Mouse (Mus musculus) embryonic facial prominence, embryonic 12.5 days (tissue): ENCODE measurements around the gene Ptgir. TPM values are rescaled to one million over a fixed set of nuclear protein-coding genes. Genes with fewer than 3 reads are reported as not detected.

Experiments
- ATAC-seq: fragments of 200-750 bp; cut with Nextera tagmentation; 2 replicates; pipeline ENCODE4 v1.8.0; 2017; ENCODE audit not compliant: insufficient number of reproducible peaks, insufficient read depth, low FRiP score, low TSS enrichment
- H3K27ac ChIP-seq: fragments of 300-500 bp; sonication (generic); 2 replicates; pipeline ENCODE4 v1.5.1; 2016; ENCODE audit warnings: mild to moderate bottlenecking
- H3K27me3 ChIP-seq: fragments of 300-500 bp; sonication (generic); 2 replicates; pipeline ENCODE4 v1.6.1; 2016; ENCODE audit warnings: mild to moderate bottlenecking, moderate library complexity
- H3K36me3 ChIP-seq: fragments of 300-500 bp; sonication (generic); 2 replicates; pipeline ENCODE4 v1.6.1; 2016; ENCODE audit warnings: mild to moderate bottlenecking
- H3K4me1 ChIP-seq: fragments of 300-500 bp; sonication (generic); 2 replicates; pipeline ENCODE4 v1.6.1; 2016
- H3K4me2 ChIP-seq: fragments of 300-500 bp; sonication (generic); replicated peaks from 2 replicates; pipeline ENCODE4 v1.6.1; 2016; ENCODE audit warnings: mild to moderate bottlenecking, moderate library complexity
- H3K4me3 ChIP-seq: fragments of 300-500 bp; sonication (generic); 2 replicates; pipeline ENCODE4 v1.5.1; 2016; ENCODE audit warnings: mild to moderate bottlenecking
- H3K9ac ChIP-seq: fragments of 300-500 bp; sonication (generic); 2 replicates; pipeline ENCODE4 v1.6.1; 2016; ENCODE audit warnings: mild to moderate bottlenecking, moderate library complexity
- H3K9me3 ChIP-seq: fragments of 300-500 bp; sonication (generic); 2 replicates; pipeline ENCODE4 v1.6.1; 2016; ENCODE audit warnings: mild to moderate bottlenecking, moderate library complexity
- WGBS: fragments of 180-500 bp; shearing (Covaris S2); methylation state at CpG from one replicate; pipeline ENCODE4 v1.1.7; 2016; 5-methylcytosine and 5-hydroxymethylcytosine counted together
- polyA plus RNA-seq: library from polyadenylated mRNA; unstranded; fragments of >200 nt; fragmentation: Nextera tagmentation; extraction: Ambion mirVana; gene quantifications from 2 replicates; pipeline ENCODE4 v1.2.1, GENCODE M21; 2016

Gene Ptgir
- polyA plus RNA-seq, 1 experiment from 2014 or later, result 1.7 TPM

GRCm38 (mm10) chr7:16917447-16917846, 11.2 kb downstream of the Ptgir start:
- no peak for ATAC-seq
- Histone ChIP-seq H3K9me3 (no peaks in the 10 kb centered on the region), H3K27ac (no peak overlapping the region), H3K36me3 (peaks cover 55% of the 10 kb centered on the region), H3K27me3 (no peaks in the 10 kb centered on the region), H3K4me2 (no peak overlapping the region), H3K4me3 (no peak overlapping the region), H3K4me1 (peaks cover 41% of the 10 kb centered on the region), H3K9ac (no peak overlapping the region)
- WGBS, result 85% methylated on average over 11 of the region's 11 CpGs

DNA sequence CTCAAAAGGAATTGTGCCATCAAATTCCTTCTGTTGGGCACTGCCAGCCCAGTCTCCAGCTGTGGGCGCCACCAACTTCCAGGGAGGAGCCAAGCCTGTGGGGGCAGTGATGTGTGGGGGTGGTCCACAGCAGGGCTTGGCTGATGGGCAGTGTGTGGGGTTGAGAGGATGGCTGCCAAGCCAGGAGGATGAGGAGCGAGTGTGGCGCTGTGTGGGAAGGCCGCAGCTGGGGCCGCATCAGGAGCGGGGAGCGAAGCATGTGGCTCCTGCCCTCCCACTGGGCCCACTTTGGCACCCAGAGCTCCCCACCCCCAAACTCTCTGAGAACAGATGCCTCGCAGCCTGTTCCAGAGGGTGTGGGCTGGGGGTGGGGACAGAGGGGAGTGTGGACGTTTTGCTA, 11.7 kb downstream of the Ptgir start:
- Histone ChIP-seq H3K27ac (no peak overlapping the region), H3K4me3 (no peak overlapping the region), H3K9ac (no peak overlapping the region), H3K4me2 (no peak overlapping the region), H3K36me3 (peaks cover 55% of the 10 kb centered on the region), H3K9me3 (no peaks in the 10 kb centered on the region), H3K27me3 (no peaks in the 10 kb centered on the region), H3K4me1 (peaks cover 46% of the 10 kb centered on the region)
- WGBS, result 90% methylated on average over 9 of the region's 9 CpGs
- ATAC-seq, result no peak

- H3K4me3 ChIP-seq, result no peak overlapping the region
- WGBS, result 75% methylated on average over 3 of the region's 3 CpGs
- peaks cover 47% of the 10 kb centered on the region for H3K4me1 ChIP-seq
- no peak overlapping the region for H3K4me2 ChIP-seq
- no peak overlapping the region for H3K27ac ChIP-seq
- no peak for ATAC-seq
- peaks cover 55% of the 10 kb centered on the region for H3K36me3 ChIP-seq
- no peaks in the 10 kb centered on the region for H3K9me3 ChIP-seq
- H3K27me3 ChIP-seq, result no peaks in the 10 kb centered on the region
- H3K9ac ChIP-seq, result 0 out of 2 replicates have a peak overlapping the region, but pooled peaks have one; percentile 10
Observed at GRCm38 (mm10) chr7:16918670-16919069, 12.4 kb downstream of the Ptgir start.

DNA sequence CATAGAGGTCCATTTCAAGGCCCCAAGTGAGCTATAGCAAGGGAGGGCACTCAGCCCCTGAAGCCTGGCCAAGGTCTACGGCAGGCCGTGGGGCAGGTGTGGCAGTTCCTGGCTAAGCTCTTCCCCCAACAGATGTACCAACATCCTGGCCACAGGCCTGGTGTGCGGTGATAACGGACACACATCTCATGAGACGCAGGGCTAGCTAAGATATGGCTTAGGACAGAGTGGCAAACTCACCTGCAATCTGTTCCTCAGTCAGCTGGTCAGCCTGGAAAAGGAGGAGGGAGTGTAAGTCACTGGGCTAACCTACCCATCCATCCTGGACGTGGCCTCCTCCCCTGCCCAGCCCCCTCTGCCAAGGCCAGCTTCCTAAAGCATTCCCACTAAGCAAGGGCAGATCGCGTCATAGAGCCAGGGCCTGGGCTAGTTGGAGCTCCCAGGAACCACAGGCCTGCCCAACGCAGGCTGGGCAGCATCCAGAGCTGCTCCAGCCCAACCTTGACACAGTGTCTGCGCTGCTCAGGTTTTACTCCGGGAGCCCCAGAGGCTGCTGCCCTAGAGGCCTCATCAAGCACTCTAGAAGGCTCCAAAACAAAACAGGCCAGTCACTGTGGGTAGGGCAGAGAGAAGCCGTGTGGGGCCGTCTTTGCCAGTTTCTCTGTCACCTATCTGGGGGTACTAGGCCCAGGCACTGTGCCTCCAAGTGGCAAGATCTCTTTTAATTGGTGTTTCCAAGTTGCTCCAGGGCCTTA, 13.3 kb downstream of the Ptgir start:
- H3K9ac ChIP-seq, result peak overlapping the region; percentile 10
- no peaks in the 10 kb centered on the region for H3K9me3 ChIP-seq
- no peak for ATAC-seq
- H3K4me2 ChIP-seq, result peak overlapping the region; percentile 33
- H3K4me1 ChIP-seq, result peaks cover 47% of the 10 kb centered on the region
- 78% methylated on average over 13 of the region's 13 CpGs for WGBS
- H3K27me3 ChIP-seq, result no peaks in the 10 kb centered on the region
- 0 out of 2 replicates have a peak overlapping the region, but pooled peaks have one; percentile 3 for H3K4me3 ChIP-seq
- H3K36me3 ChIP-seq, result peaks cover 49% of the 10 kb centered on the region
- 0 out of 2 replicates have a peak overlapping the region, but pooled peaks have one; percentile 46 for H3K27ac ChIP-seq

GRCm38 (mm10) chr7:16920150-16920579, 13.9 kb downstream of the Ptgir start:
- WGBS, result 70% methylated on average over 7 of the region's 7 CpGs
- no peaks in the 10 kb centered on the region for H3K9me3 ChIP-seq
- H3K9ac ChIP-seq, result peak overlapping the region; percentile 10
- H3K27me3 ChIP-seq, result no peaks in the 10 kb centered on the region
- no peak for ATAC-seq
- 0 out of 2 replicates have a peak overlapping the region, but pooled peaks have one; percentile 46 for H3K27ac ChIP-seq
- peaks cover 47% of the 10 kb centered on the region for H3K4me1 ChIP-seq
- H3K4me2 ChIP-seq, result peak overlapping the region; percentile 33
- H3K4me3 ChIP-seq, result 0 out of 2 replicates have a peak overlapping the region, but pooled peaks have one; percentile 3
- H3K36me3 ChIP-seq, result peaks cover 43% of the 10 kb centered on the region

DNA sequence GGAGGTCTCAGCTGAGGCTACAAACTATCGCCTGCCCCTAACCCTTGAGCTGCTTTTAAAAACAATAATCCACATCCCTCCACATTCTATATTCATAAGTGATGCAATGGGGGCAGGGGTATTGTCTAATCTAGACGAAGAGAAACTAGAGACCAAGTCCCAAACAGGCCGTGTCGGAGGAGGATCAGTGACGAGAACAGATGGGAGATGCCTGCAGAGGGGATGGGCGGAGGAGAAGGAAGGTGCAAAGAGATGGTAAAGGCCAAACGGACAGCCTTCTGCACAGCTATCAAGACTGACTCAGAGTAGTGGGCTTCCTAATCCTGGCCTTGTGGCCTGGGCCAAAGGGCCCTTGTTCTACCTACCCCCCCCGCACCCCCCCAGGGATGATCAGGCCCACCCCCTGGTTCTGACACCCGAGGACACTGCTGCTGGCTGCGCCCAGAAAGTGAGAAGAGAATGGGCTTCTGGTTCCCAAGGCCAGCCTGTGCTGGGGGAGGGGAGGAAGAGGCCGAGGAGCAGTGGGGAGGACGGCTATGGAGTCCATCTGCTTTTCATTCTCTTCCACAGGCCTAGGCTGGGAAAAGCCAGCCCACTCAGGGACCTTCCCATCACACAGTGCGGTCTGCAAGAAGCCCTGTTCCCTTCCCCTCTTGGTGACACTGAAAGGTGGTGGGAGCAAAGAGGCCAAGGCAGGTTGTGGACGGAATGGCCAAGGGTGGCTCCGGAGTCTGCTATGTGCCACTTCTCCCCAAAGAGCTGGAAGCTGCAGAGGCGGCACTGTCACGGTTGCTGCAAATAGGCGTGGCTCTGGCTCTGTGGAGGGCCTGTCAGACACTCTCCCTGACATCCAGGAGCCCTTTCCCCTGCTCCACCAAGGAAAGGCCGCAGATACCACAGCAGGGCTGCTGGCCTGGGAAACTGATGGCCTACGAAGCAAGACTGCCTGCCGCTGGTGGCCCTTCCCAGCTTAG, 14.8 kb downstream of the Ptgir start:
- WGBS, result 30% methylated on average over 21 of the region's 21 CpGs
- Histone ChIP-seq H3K4me2 (peak overlapping the region; percentile 88), H3K9me3 (no peaks in the 10 kb centered on the region), H3K9ac (peak overlapping the region; percentile 97), H3K27ac (peak overlapping the region; percentile 97), H3K27me3 (no peaks in the 10 kb centered on the region), H3K36me3 (peaks cover 35% of the 10 kb centered on the region), H3K4me1 (peaks cover 47% of the 10 kb centered on the region), H3K4me3 (peak overlapping the region; percentile 96)
- ATAC-seq, result peak; percentile 1; the same call in 1 of the 2 replicates

- no peak for ATAC-seq
- H3K9me3 ChIP-seq, result no peaks in the 10 kb centered on the region
- H3K9ac ChIP-seq, result peak overlapping the region; percentile 97
- peak overlapping the region; percentile 97 for H3K27ac ChIP-seq
- peak overlapping the region; percentile 96 for H3K4me3 ChIP-seq
- peaks cover 27% of the 10 kb centered on the region for H3K36me3 ChIP-seq
- H3K4me2 ChIP-seq, result peak overlapping the region; percentile 88
- 33% methylated on average over 6 of the region's 6 CpGs for WGBS
- peaks cover 47% of the 10 kb centered on the region for H3K4me1 ChIP-seq
- no peaks in the 10 kb centered on the region for H3K27me3 ChIP-seq
Observed at GRCm38 (mm10) chr7:16921881-16922335, 15.6 kb downstream of the Ptgir start.

DNA sequence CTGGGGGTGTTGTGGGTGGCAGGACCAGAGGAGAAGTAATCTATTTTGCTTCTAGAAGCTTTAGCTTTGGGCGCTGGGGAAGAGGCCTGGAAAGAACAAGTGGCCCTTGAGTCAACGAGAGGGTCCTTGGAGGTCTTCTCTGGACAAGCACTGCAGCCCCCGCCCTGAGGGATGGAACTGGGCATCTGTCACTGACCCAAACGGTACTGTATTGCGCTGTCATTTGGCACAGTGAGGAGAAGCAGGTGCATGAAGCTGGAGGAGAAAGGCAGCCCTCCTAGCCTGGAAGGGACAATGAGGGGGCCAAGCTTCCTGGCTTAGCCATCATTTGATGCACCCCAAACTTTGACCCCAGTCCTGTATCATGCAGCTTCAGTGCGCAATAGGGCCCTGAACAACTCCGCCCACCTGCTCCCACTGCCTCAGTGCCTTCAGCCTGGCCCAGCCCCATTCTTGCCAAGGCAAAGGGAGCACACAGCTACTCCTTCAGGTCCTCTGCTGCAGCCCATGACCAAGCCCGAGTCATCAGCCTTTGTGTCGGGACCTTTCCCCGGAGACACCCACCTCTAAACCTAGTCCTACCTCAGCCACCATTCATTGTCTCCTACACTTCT, 16.2 kb downstream of the Ptgir start:
- WGBS, result 47% methylated on average over 10 of the region's 10 CpGs
- peaks cover 47% of the 10 kb centered on the region for H3K4me1 ChIP-seq
- H3K36me3 ChIP-seq, result peaks cover 21% of the 10 kb centered on the region
- H3K9ac ChIP-seq, result peak overlapping the region; percentile 97
- H3K27ac ChIP-seq, result peak overlapping the region; percentile 97
- no peaks in the 10 kb centered on the region for H3K27me3 ChIP-seq
- H3K4me2 ChIP-seq, result peak overlapping the region; percentile 88
- H3K4me3 ChIP-seq, result peak overlapping the region; percentile 96
- H3K9me3 ChIP-seq, result no peaks in the 10 kb centered on the region
- no peak for ATAC-seq

- peak overlapping the region; percentile 88 for H3K4me2 ChIP-seq
- under 1% methylated on average over 57 of the region's 57 CpGs for WGBS
- ATAC-seq, result no peak
- H3K27me3 ChIP-seq, result no peaks in the 10 kb centered on the region
- H3K9me3 ChIP-seq, result no peaks in the 10 kb centered on the region
- H3K9ac ChIP-seq, result peak overlapping the region; percentile 97
- peak overlapping the region; percentile 97 for H3K27ac ChIP-seq
- peaks cover 11% of the 10 kb centered on the region for H3K36me3 ChIP-seq
- H3K4me1 ChIP-seq, result peaks cover 45% of the 10 kb centered on the region
- H3K4me3 ChIP-seq, result peak overlapping the region; percentile 96
Observed at GRCm38 (mm10) chr7:16923283-16924036, 17.2 kb downstream of the Ptgir start.

GRCm38 (mm10) chr7:16924037-16924834, 17.9 kb downstream of the Ptgir start, which contains the start of gene Calm3:
TSS of gene Calm3 (minus strand) at chr7:16924114.
- peak within 1 kb of the TSS; percentile 96 for H3K4me3 ChIP-seq
- H3K36me3 ChIP-seq, result peaks cover 4% of the 10 kb centered on the region
- 2% methylated on average over 64 of the region's 64 CpGs for WGBS
- H3K4me1 ChIP-seq, result peaks cover 38% of the 10 kb centered on the region
- H3K27ac ChIP-seq, result peak within 1 kb of the TSS; percentile 97
- peak; percentile 87 for ATAC-seq
- peak within 1 kb of the TSS; percentile 88 for H3K4me2 ChIP-seq
- H3K9ac ChIP-seq, result peak within 1 kb of the TSS; percentile 97
- no peaks in the 10 kb centered on the region for H3K9me3 ChIP-seq
- H3K27me3 ChIP-seq, result no peaks in the 10 kb centered on the region
